Mouse (Mus musculus): ENCODE results near the gene Smpx. TPM values are rescaled to one million over a fixed set of nuclear protein-coding genes. Genes with fewer than 3 reads are reported as not detected.

Gene Smpx
- polyA plus RNA-seq (2017; shearing (Covaris generic)), result not detected

DNA sequence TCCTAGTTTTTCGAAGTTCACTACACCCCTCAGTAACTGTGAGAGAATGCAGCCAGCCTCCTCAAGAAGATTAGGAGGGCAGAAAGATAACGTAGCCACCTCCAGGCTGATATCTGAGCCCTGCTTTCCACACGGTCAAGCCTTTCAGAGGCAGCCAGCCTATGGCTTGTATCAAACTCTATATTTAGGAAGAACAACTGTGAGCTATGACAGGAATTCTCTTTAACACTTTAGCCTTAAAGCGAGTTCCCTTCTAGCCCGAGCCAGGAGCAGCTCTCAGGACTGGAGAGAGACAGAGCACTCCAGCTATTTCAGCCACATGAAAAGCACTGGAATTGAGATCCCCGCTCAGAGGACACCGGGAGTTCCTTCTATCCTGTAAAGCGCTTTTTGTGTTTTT is at the start of gene Smpx:
Gene Smpx (plus strand): TSS at position 49 of the 400 bp plus-strand sequence.

Other genes with a start within 250 kb of the Smpx start
- gene Sms, start 206.6 kb upstream of the Smpx start, polyA plus RNA-seq (2017; shearing (Covaris generic)), result 10 to 100 TPM; 66.4 to 67.1 TPM
- 1 to 10 TPM; 1.1 to 3.3 TPM for gene Yy2, start 129.9 kb upstream of the Smpx start, polyA plus RNA-seq (2017; shearing (Covaris generic))
- gene Mbtps2, start 100.2 kb upstream of the Smpx start, polyA plus RNA-seq (2017; shearing (Covaris generic)), result 10 to 100 TPM; 14.9 to 16.8 TPM
- not detected for gene Klhl34, start 119.5 kb downstream of the Smpx start, polyA plus RNA-seq (2017; shearing (Covaris generic))

Data from activated CD4-positive, CD25-positive, alpha-beta regulatory T cell (primary cell).